Mouse (Mus musculus) ovary, postnatal 10 days (tissue): ENCODE data around the gene Ano1.

Experiments used
- DNase-seq: peaks from one replicate; pipeline ENCODE4 v3.0.0; 2022; ENCODE audit warnings: low spot score

Gene Ano1

DNA sequence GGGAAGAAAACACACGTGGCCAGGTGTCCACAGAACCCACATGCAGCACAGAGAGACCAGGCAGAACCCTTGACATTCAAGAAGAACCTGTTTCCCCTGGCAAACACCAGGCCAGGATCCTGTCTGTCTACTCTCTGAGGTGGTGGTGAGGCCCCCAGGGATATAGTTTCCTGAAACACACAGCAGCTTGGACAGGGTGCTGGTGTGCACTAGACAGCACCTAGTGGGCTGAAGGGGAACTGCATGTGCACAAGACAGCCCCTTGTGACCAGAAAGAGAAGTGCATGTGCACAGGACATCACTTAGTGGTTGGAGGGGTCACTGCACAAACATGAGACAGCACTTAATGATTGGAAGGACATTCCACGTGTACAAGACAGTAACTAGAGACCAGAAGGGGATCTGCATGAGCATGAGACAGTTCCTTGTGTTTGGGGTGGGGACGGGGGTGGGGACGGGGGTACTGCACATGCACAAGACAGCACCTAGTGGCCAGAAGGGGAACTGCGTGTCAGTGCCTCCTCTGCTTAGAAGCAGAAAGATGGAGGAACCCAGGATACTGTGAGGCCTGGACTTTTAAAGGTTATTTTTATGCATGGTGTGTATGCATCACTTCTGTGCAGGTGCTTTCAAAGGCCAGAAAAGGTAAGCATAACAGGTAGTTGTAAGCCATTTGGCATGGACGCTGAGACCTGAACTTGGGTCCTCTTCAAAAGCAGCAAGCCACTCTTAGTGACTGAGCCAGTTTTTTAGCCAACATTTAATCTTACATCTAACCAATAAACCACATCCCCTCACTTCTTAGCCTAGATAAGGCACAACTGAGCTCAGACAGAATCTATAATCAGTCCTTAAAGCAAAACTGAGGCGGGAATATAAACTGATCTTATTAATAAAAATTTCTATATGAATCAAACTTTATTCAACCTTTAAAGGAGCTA, 54.7 kb downstream of the Ano1 start:
- no peak for DNase-seq

DNA sequence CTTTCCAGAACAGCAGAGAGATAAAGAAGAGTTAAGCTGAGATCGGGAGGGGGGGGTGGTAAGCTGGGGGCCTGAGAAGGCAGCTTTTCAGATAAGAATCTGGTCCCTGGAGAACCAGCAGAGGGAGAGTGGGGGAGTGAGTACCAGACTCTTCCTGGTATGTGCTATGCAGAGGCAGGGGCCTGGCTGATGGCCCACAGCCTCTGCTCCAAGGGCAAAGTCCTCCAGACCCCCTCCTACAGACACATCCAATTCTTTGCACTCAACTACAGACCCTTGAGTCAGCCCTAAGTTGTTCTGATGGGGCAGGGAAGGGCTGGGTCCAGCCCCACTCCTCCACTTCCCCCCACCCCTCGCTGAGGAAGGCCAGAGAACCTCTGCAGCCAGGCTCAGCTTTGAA, 61.9 kb downstream of the Ano1 start:
- DNase-seq = peak; percentile 27

DNA sequence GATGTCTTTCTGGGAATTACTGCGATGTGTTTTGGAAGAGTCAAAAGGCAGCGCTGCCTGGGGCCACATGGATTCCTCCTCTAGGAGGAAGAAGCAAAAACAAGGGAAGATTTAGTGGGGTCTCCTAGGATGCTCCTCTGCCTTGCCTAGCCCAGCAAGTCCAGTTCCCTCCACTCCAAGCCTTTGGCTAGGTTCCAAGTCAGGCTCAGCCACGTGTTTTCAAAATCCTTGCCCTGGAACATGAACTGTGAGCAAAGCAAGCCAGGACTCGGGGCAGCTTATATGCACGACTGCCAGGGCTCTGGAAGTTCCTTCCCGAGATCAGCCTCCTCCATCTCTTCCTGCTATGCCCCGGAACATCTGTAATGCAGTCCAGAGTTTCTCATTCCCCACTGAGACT, 62.6 kb downstream of the Ano1 start:
- DNase-seq = peak; percentile 21

DNA sequence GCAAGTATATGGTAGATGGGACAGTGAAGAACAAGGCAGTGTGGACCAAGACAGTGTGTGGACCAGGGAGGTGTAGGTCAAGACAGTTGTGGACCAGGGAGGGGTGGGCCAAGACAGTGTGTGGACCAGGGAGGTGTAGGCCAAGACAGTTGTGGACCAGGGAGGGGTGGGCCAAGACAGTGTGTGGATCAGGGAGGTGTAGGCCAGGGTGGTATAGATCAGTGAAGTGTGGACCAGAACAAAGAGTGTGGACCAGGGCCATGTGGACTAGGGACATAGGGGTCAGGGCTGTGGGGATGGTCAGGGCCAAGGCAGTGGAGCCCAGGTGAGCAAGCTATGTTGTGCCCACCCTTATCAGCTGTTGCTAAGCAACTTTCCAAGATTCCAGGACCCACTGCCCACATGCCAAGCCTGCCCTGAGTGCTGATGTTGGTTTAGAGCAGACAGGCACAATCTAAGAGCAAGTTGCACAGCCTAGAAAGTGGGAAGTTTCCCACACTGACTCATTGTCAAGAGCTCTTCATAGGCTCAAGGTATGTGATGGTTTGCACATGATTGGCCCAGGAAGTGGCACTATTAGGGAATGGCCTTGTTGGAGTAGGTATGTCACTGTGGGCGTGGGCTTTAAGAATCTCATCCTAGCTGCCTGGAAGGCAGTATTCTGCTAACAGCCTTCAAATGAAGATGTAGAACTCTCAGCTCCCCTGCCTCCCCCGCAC, 64.0 kb downstream of the Ano1 start:
- DNase-seq = no peak

DNA sequence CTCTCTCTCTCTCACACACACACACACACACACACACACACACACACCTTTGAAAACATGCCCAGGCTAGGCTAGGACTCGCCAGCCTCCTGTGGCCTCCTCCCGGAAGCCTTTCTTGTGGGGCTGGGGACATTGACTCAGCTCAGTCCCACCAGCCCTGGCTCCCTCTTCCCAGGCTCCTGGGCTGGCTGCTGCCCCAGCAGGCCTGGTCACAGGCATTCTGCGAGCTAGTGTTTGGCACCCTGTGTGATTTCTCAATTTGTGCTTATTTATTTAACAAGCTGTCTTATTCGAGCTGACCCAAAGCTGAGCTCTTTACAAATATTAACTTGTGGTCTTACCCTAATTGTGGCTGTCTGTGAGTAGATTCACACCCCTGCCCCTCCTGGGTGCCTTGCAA, 66.8 kb downstream of the Ano1 start:
- DNase-seq = no peak

DNA sequence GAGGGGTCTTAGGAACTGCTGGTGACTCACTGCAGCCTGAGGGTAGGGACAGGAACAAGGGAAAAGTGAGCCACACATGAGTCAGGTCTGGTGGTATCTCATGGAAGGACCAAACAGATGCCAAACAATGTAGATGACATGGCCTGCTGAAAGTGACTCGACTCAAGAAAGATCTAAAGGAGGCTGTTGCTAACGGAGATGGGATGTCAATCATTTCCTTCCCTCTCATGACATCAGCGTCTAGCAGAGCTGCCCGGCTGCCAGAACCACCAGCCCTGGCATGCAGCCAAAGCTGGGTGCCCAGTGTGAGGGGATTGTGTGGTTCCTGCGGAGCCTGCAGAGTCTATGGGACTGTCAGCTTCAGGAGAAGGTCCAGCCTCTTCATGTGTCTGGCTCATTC, 67.3 kb downstream of the Ano1 start:
- no peak for DNase-seq

DNA sequence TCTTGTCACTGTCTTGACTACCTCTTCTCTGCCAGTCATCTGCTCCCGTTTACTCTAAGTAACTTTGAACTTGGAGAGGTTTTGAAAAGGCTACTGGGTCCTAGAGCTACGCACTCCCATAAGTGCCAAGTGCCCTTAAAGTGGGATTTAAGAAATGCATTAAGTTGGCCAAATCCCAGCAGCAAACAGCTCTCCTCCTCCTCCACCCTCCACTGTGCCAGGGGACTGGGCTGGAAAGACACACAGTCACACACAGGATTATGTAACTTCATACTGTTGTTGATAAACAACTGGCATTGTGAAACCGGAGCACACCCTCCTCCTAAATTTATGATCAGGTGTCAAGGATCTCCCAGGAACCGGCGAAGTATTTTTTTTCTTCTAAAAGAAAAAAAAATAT, 71.7 kb downstream of the Ano1 start:
- DNase-seq = no peak

DNA sequence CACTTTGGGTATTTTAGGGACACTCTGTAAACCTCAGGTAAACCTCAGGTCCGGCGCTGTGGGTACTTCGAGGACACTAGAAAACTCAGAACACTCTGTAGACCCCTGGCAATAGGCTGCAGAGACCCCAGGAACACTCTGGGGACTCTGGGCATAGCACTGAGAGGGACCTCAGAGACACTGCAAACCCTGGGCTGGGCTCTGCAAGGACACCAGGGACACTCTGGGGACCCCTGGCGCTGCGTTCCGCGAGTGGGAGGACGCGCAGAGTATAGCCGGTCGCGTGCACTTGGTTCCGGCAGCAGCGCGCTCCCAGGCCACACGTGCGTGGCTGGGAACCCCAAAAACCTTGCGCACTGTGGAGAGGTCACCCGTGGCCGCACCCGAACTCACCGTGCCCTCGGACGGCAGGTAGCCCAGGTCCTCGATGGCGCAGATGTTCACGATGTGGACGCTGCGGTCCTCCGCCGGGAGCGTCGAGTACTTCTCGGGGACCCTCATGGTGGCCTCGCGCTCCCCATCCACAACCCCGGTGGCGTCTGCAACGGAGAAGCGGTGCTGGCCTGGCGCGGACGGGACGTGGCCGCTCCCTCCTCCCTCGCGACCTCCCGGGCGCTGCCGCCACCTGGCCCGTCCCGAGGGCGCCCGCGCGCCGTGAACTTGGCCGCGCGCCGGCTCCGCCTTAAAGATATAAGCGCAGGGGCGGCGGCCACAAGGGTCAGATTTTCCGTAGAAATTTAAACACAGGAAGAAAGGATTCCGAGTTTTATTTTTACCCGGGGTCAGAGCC, 73.3 kb downstream of the Ano1 start:
- no peak for DNase-seq

DNA sequence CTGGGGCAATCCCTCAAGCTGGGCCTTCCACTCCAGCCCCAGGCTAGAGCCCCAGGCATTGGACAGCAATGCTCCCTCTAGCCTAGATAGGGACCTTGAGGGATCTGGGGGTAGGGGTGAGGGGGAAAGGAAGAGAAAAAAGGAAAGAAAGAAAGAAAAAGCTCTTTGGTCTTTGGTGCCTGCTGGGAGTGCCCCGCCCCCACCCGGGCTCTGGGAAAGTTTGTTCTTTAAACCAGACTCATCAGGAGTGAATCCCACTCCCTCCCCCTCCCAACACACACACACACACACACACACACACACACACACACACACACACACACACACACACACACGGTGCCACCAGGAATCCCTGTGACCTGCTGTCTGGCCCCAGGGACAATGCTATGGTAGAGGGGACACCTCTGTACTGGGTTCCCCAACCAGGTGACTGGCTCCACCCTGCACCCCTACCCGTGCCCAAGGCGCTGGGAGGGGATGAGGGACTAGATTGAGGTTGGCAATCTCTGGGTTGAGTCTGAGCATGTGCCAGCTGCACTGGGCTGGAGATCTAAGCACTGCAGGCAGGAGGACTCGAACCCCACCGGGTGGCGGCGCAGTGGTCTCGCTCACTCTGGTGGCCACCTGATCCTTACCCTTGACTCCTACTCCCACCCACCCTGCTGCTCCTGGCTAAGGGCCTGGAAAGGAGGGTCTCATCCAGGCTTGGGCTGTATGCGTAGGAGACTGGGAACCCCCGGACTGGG, 74.3 kb downstream of the Ano1 start:
- no peak for DNase-seq

DNA sequence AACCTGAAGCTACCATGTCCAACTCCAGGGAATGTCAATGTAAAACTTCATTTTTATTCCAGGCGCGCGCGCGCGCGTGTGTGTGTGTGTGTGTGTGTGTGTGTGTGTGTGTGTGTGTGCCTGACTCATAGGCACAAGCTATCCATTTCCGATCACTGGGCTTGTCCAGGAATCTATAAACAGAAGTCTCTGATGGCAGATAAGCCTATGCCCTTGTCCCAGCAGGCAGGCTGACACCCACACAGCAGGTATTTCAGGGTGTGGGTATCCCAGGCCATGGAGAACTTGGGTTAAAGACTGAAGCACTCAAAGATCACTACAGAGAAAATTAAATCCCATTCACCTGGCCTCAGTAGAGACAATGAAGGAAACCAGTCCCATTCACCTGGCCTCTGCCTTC, 76.1 kb downstream of the Ano1 start:
- no peak for DNase-seq

DNA sequence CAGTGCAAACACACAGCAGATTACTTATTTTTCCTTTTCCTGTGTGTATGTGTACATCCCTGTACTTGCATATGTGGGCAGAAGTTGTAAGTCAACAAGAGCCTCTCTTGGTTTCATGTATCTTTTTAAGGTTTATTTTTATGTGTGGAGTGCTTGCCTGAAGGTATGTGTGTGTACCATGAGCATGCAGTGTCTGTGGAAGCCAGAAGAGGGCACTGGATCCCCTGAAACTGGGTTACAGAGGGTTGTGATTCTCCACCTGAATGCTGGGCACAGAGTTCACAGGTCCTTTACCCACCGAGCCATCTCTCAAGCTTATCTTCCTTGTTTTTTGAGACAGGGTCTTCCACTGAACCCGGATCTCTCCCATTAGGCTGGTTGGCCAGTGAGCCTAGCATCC, 81.9 kb downstream of the Ano1 start:
- DNase-seq = no peak

DNA sequence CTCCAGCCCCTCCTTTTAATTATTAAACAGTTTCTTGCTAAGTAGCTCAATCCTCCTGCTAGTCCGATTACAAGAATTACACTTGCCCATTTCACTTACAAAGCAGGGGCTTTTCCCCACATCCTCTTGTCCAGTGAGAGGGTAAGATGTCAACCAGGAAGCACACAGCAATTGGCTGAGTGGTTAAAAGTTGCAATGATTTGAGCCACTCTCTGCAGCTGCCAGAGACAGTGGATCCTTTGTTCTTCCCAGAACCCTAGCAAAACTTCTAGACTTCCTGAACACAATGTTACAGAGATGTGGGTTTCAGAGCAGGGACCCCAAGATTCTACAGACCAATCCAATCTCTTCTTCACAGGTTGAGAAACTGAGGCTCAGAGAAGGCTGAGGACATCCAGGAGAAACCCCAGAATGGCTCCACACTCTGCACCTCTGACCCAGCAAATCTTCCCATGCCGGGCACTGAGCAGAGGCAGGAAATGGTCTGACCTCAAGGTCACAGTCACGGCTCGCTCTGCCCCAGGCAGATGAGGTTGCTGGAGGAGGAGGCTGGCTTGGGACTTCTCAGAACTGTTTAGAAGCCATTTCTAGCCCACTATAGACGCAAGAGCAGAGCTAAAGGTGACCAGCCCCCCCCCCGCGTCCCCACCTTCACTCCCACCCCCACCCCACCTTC, 83.0 kb downstream of the Ano1 start:
- no peak for DNase-seq

DNA sequence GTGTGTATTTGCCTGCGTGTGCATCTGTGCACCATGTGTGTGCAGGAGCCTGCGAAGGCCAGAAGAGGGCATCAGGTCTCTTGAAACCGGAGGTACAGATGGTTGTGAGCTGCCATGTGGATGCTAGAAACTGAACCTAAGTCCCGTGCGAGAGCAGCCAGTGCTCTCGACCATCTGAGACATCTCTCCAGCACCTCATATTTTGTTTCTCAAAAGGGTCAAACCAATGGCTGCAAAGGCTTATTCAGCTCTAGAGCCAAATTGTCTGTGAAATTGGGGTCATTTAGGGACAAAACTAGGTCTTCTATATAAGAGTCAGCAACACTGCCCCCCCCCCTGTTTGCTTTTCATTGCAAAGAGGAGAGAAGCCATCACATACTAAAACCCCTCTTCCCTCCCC, 84.7 kb downstream of the Ano1 start:
- DNase-seq = no peak

DNA sequence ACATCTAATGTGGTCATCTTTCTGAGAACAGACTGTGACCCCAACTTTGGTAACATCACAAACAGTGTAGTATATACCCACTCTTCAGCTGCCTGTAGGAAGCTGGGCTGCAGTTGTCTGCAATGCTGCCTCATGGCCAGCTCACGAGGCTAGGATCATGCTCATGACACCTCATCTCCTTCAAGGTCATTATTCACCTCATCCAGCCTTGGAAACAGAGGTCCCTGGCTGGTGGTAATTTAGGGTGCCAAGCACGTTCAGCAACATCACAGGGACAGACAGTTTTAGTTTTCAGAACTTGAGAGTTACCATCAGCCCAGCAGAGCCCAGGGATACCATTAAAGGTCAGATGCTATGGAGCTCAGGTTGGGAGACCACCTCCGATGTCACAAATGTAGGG, 86.2 kb downstream of the Ano1 start:
- DNase-seq = no peak

DNA sequence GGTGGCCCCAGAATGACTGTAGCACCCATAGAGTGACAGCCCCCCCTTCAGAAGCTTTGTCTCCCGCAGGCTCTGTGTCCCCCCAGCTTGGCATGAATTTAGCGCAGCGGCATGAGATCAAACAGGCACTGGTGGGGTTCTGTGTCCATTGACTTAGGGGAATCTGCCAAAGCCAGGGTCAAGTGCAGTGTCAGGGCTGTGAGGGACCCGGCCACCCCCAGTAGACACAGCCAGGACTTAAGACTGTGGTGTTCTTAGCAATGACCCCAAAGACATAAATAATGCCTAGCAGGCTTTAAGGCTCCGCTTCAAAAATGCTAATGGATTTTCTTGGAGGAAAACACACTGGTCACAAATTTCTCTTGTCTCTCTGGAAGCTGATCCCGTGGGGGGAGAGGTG, 88.2 kb downstream of the Ano1 start:
- no peak for DNase-seq

DNA sequence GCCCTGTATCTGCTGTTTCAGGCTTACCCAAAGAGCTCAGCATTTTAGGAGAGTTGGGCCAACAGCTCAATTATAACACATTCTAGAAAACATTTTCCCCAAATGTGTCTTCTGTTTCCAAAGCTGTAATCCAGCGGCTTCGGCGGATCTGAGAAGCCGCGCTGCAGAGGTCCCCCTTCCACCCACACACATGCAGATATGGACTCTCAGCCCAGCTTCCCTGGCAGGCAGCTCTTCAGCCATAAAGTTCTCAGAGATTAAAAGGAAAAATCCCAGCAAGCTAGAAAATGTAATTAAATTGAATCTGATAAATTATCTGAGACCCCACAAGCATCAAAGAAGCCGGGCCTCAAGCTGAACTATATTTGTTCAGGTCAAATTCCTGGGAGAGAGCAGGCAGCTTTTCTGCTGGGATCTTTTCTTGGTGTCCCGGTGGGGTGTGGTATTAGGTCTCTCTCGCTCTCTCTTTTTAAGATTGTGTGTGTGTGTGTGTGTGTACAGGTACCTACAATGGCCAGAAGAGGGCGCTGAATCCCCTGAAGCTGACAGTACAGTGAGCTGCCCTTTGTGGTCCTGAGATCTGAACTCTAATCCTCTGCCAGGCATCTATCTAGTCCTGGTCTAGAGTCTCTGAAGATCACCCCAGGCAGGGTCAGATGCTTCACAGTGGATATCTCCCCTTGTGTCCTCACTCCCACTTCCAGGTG, 95.4 kb downstream of the Ano1 start:
- no peak for DNase-seq

DNA sequence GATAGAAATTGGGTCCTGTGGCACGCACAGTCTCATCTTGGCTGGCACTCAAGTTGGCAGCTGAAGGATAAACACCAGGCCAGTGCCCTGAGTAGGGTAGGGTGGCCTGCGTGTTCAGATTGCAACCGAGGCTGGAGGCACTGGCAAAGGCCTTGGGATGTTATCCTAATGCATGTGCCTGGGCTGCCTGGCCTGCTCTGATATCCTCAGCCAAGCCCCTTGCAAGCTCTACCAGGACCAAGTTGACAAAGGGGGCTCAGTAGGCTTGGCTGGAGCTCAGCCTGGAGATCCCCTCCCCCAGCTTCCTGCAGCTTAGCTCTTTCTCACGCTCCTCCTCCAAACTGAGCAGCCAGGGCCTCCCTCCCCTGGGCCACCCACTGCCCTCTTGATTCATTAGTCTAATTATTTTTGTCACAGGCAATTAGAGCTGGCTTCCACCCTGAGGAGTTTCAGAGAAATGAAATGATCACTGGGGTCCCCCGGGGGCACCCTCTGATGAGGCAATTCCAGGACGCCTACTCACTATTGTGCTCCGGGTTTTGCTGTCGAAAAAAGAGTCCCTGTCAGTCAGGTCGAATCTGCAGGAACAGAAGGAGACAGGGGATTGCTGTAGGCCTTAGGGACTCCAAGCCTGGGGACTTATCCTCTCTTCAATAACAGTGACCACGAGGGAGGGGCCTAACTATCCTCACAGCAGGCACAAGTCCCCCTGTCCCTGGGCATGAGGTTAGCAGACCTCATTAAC, 97.9 kb downstream of the Ano1 start:
- no peak for DNase-seq

DNA sequence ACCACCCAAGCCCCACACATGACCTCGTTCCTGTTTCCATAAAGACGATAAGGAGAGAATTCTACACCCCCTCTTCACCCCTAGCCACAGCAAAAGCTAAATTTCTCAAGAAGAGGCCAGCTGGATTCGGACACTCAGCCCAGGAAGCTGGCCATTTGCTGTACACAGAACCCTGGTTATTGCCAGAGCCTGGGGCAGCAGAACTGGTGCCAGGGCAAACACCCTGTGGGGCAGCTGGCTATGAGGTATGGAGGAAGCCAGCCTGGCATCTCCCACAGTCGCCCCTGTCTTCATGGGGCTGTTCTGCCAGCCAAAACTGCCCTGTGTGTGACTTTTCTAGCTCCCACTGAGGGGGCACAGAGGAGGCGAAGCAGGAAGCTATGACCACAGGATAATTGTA, 104.2 kb downstream of the Ano1 start:
- DNase-seq = no peak

DNA sequence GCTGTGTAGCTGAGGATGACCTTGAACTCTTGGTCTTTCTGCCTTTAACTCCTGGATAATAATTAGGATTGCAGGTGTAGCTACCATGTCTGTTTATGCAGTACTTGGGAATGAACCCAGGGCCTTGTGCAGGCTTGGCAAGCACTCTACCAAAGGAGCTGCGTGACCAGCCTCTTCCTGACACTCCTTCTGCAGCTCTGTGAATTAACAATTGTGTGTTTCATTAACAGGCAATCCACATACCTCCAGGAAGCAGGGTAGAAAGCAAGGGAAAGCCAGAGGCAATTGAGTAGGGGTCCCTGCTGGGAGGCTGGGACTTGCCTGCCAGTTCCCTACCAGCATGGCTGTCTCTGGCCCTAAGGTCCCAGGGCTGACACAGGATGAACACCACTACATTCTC, 111.0 kb downstream of the Ano1 start:
- no peak for DNase-seq

DNA sequence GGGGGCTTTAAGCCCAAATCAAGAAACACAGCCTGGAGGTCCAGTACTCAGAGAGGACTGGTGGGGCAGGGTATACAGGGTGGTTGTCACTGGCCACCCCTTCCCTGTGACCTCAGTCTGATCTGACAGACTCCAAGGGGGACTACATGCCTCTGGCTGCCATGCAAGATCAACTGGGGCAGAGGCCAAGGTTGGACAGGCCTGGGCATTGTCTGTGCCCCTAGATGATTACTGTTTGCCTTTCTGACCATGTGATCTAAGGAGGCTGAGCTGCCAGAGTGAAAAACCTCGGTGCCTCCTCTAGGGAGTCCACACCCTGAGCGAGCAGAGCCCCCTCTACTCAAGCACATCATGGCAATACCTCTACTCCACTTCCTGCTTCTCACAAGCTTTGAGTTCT, 115.8 kb downstream of the Ano1 start:
- DNase-seq = no peak
